Mouse (Mus musculus) liver, embryonic 18 days (tissue): Measurements from ENCODE around the gene Snrpd2. TPM values are rescaled to one million over a fixed set of nuclear protein-coding genes. Genes with fewer than 3 reads are reported as not detected.

Experiments
- polyA plus RNA-seq: library from polyadenylated mRNA; depleted of rRNA; stranded (reverse); fragments of >200 nt; gene quantifications from 2 replicates; pipeline ENCODE4 v1.2.3, GENCODE M21; 2012; rRNA removed

The Snrpd2 gene
- polyA plus RNA-seq: 42.5 and 46.3 TPM in 2 replicates

DNA sequence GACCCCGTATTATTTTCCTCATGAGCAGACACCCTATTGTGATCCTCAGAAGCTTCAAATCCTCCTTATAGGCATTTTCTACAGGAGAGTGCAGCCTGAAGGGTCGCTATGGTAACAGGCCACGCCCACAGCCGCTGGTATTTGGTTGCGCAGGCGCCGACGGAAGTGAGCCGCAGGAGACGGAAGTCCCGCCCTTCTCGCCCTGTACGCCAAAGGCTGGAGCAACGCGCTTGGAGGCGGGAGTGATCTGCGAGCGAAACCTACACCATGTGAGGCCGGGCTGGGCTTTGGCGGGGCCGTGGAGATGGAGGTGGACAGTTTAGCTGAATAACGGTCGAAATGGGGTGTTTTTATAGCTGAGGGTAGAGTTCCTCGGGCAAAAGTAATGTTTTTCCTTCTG, at the start of gene Snrpd2:
Snrpd2 (plus strand) TSS at position 97 of the 400 bp plus-strand sequence.

DNA sequence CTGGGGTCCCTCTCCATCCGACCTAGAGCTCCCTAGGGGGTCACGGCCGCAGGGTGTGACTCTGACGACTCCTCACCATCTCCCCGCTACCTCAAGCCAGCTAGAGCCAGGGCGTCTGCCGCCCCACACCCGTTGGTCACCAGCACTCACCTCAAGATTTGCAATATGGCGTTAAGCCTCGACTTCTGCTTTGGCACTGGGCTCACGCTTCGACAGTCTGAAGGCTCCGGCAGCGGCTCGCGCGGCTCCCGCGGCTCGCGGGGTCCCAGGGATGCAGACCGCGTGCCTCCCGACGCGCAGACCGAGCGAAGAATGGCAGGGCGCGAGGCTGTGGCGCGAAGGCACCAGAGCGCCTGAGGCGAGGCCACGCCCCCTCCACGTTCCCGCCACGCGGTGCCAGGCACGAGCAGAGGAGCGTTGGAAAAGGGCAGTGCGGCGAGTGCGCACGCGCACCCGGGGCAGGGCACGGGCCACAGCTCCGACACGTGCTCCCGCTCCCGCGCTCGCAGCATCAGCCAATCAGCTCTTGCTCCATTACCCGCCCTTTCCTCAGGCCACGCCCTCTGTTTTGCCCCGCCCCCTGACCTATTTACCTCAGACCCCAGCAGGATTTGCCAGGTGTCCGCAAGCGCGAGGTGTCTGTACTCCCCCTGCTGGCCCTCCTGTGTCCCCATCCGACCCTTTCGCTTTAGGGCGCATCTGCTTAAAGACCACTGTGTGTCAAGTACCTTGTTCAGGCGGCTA, 31.3 kb upstream of the Snrpd2 start, which contains the start of gene Gm4969:
Gm4969 (minus strand) TSS at position 341 of the 744 bp plus-strand sequence.

DNA sequence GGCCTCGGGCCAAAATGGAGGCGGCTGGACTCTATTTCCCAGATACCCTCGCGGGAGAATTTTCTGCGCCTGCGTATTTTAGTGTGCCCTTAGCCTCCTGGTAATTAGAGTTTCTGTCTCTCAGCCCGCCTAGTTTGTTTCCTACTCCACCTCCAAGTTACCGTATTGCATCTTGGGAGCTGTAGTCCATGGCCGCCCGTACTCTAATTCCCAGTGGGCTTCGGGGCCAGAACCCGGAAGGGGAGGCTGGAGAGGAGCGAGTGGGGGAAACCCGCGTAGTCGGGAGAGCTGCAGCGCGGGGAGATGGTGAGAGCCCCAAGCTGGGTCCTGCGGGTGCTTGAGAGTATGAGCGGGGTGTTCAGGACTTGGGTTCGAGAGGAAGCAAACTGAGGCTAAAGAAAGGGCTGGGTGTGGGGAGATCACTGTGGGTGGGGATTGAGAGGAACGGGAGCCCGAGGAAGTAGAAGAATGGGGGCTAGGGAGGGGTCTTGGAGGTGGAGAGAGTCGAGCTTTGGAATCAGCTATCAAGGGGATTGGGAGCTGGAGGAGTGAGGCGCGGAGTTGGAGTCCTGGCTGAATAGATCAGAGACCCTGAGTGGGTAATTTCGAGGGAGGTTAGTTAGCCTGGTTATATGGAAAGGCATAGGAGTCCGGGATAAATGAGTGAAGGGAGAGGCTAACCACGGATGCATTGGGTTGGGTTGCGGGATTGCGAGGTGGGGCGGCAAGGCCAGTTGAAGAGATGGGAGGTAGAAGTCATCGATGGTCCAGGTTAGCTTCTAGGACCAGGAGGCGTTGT, 29.7 kb upstream of the Snrpd2 start, which contains the start of gene Fbxo46:
Fbxo46 (plus strand) TSS at position 229 of the 799 bp plus-strand sequence.

DNA sequence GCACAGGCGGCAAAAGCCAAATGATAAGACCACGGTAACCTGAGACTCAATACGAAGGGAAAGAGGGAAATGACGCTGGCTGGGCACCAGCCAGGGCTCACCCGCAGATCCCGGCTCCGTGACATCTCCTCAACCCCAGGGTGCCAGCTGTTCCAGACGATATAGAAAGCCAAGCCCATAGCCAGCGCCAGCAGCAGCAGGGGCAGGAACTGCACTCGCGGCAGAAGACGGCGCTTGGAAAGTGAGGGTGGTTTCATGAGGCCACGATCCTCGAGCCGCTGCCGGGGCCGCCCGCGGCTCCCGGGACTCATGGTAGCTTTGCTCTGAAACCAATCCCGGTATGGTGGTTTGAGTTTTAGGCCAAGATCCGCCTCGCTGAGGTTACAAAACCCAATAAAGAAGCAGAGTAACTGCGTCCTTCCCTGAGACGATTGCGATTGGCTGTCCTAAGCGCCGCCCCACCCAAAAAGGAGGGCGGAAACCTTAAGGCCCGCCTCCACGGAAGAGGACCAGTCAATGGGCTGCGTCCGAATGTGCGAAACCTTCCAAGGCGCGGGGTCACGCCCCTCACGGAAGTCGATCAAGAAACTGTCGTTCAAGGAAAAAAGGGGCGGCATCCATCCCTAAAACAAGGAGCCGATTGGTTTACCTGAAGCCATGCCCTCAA, 514 bp upstream of the Snrpd2 start, which contains the start of gene Qpctl:
Qpctl (minus strand) TSS at position 417 of the 667 bp plus-strand sequence.

DNA sequence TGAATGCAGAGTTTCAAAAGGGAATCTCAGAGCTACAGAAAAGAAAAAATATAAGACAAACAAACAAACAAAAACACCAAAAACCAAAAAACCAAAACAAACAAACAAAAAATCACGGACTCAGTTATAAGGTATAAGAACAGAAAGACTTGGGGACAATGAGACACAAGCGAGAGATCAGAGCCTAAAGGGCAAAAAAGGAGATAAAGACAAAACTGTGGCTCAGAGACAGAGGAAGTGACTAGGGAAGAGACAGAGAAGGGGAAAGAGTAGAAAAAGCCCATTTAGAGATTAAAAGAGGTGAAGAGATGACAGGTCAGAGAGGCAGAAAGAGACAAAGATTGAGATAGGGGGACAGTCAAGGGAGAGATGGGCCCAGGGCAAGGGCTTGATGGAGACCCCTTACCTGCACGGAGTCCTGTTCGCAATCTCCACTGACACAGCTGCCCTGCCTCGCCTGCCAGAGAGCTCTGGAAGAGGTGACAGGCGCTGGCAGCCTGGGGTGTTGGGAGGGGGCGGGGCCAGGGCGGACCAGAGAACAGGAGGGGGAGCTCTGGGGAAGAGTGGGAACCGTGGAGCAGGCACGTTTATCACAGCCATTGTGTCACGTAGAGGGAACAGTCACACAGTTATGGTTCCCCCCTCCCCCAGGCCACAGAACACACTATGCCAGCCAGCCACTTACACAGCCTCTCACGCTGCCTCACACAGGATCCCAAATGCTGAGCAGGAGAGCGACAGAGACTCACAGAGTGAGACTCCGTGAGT, 16.3 kb downstream of the Snrpd2 start, which contains the start of gene Gipr:
Gipr (minus strand) TSS at position 472 of the 768 bp plus-strand sequence.

DNA sequence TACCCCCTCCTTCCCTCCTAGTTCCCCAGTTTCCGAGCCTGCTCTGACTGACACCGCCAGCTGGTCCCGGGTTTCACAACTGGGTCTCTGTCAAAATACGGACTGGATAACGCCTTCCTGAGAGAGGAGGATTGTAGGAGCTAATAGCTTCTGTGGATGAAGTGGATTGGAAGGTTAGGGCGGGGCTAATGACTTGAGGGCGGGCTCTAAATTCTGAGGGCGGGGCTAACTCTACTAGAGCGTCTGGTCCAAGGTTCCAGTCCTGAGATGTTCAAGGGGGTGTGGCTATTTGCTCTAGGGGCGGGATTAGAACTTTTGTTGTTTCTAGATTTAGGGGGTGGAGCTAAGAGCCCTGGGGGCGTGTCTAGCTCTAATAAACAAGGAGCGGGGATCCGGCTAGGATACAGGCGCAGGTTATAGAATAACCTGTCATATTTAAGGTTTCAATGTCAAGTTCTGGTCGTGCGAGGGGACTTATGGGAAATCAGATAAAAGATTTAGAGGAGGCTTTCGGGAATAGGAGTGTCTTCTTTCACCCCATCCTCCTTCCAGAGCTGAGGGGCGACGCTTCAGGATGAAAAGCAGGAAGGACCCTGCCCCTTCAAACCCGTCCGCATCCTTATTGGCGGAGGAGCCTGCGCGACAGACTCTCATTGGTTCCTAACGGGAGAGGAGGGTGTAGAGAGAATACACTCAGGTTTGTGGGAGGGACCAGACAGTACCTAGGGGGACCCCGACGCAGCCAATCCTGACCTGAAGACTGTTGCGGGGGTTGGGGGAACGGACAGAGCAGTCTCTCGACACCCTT, 26.4 kb downstream of the Snrpd2 start, which contains the start of gene Eml2:
Eml2 (plus strand) TSS at position 714 of the 808 bp plus-strand sequence.

Other genes with a start within 250 kb of the Snrpd2 start
- 7.7 and 9.0 TPM in 2 replicates for gene Ccdc61, start 239.3 kb upstream of the Snrpd2 start, polyA plus RNA-seq
- 0.08 and 0.13 TPM in 2 replicates for gene Nova2, start 223.8 kb upstream of the Snrpd2 start, polyA plus RNA-seq
- not detected in 2 replicates for gene Nanos2, start 162.3 kb upstream of the Snrpd2 start, polyA plus RNA-seq
- 0.18 and 0.19 TPM in 2 replicates for gene Mypop, start 158.5 kb upstream of the Snrpd2 start, polyA plus RNA-seq
- 7.0 and 7.7 TPM in 2 replicates for gene Irf2bp1, start 145.7 kb upstream of the Snrpd2 start, polyA plus RNA-seq
- gene Foxa3, start 126.2 kb upstream of the Snrpd2 start, polyA plus RNA-seq: 33.5 and 37.3 TPM in 2 replicates
- gene Sympk, start 125.3 kb upstream of the Snrpd2 start, polyA plus RNA-seq: 22.4 and 28.2 TPM in 2 replicates
- not detected in 2 replicates for gene Rsph6a, start 95.0 kb upstream of the Snrpd2 start, polyA plus RNA-seq
- 17.7 and 21.3 TPM in 2 replicates for gene Dmwd, start 73.5 kb upstream of the Snrpd2 start, polyA plus RNA-seq
- gene Dmpk, start 65.9 kb upstream of the Snrpd2 start, polyA plus RNA-seq: 28.8 and 30.2 TPM in 2 replicates
- 5.0 and 6.1 TPM in 2 replicates for gene Six5, start 55.1 kb upstream of the Snrpd2 start, polyA plus RNA-seq
- gene Gm4969, start 31.4 kb upstream of the Snrpd2 start, polyA plus RNA-seq: 0.11 and 0.14 TPM in 2 replicates
- gene Fbxo46, start 29.9 kb upstream of the Snrpd2 start, polyA plus RNA-seq: 2.1 and 2.2 TPM in 2 replicates
- gene Qpctl, start 431 bp upstream of the Snrpd2 start, polyA plus RNA-seq: 2.8 and 3.1 TPM in 2 replicates
- 1.00 and 2.3 TPM in 2 replicates for gene Gipr, start 16.4 kb downstream of the Snrpd2 start, polyA plus RNA-seq
- 11.2 and 12.9 TPM in 2 replicates for gene Eml2, start 26.7 kb downstream of the Snrpd2 start, polyA plus RNA-seq
- 0.94 and 0.97 TPM in 2 replicates for gene Gpr4, start 62.8 kb downstream of the Snrpd2 start, polyA plus RNA-seq
- 6.5 TPM in 2 replicates for gene Opa3, start 78.6 kb downstream of the Snrpd2 start, polyA plus RNA-seq
- gene Vasp, start 122.1 kb downstream of the Snrpd2 start, polyA plus RNA-seq: 46.0 and 54.2 TPM in 2 replicates
- gene Ppm1n, start 130.3 kb downstream of the Snrpd2 start, polyA plus RNA-seq: 0.06 and 0.12 TPM in 2 replicates
- gene Rtn2, start 132.9 kb downstream of the Snrpd2 start, polyA plus RNA-seq: 3.1 and 3.7 TPM in 2 replicates
- gene Fosb, start 160.3 kb downstream of the Snrpd2 start, polyA plus RNA-seq: 0.05 TPM in 2 replicates
- gene Ercc1, start 195.1 kb downstream of the Snrpd2 start, polyA plus RNA-seq: 7.9 and 9.1 TPM in 2 replicates
- gene Cd3eap, start 209.8 kb downstream of the Snrpd2 start, polyA plus RNA-seq: 4.4 TPM in 2 replicates
- 0.73 and 1.9 TPM in 2 replicates for gene Ppp1r13l, start 210.0 kb downstream of the Snrpd2 start, polyA plus RNA-seq
- 10.3 and 12.5 TPM in 2 replicates for gene Ercc2, start 232.3 kb downstream of the Snrpd2 start, polyA plus RNA-seq